Mouse (Mus musculus) bone marrow, adult 2 months (tissue): ENCODE data around the gene Inca1. TPM values are rescaled to one million over a fixed set of nuclear protein-coding genes. Genes with fewer than 3 reads are reported as not detected.

Source experiments
- H3K27ac ChIP-seq: fragments of 200-500 bp; 2 replicates; pipeline ENCODE4 v1.5.1; 2012; ENCODE audit warnings: low read depth, mild to moderate bottlenecking, control low read depth, inconsistent platforms, low read length; ENCODE audit not compliant: control insufficient read depth, poor library complexity, insufficient read depth
- H3K4me1 ChIP-seq: fragments of 200-500 bp; 2 replicates; pipeline ENCODE4 v1.6.1; 2011; ENCODE audit warnings: low read length; ENCODE audit not compliant: control insufficient read depth, insufficient read depth
- H3K4me3 ChIP-seq: fragments of 200-500 bp; replicated peaks from 2 replicates; pipeline ENCODE3; 2011; ENCODE audit warnings: mild to moderate bottlenecking, low read depth, low read length, control low read depth; ENCODE audit not compliant: control insufficient read depth
- CTCF ChIP-seq: fragments of 200-500 bp; IDR thresholded peaks from 2 replicates; pipeline ENCODE4 v1.5.1; 2011; ENCODE audit warnings: low read length, control low read depth; ENCODE audit not compliant: control insufficient read depth, insufficient read depth
- POLR2A ChIP-seq: fragments of 200-500 bp; IDR thresholded peaks from 2 replicates; pipeline ENCODE4 v1.6.1; 2011; ENCODE audit warnings: low read depth, mild to moderate bottlenecking, control low read depth, low read length, borderline replicate concordance; ENCODE audit not compliant: control insufficient read depth
- WGBS: fragments of 180-500 bp; shearing (Covaris S2); methylation state at CpG from one replicate; pipeline ENCODE4 v1.1.7; 2018; 5-methylcytosine and 5-hydroxymethylcytosine counted together
- polyA plus RNA-seq: library from polyadenylated mRNA; stranded (reverse); fragments of >200 nt; gene quantifications from 2 replicates; pipeline ENCODE4 v1.2.4, GENCODE M21; 2011; ENCODE audit warnings: low replicate concordance; ENCODE audit not compliant: missing spikeins, insufficient read depth, insufficient read length

Gene Inca1
- polyA plus RNA-seq, 1 experiment: not detected

GRCm38 (mm10) chr11:70660571-70660970, 39.4 kb downstream of the Inca1 start:
- peaks cover 4% of the 10 kb centered on the region for H3K4me1 ChIP-seq
- no peak overlapping the region for H3K4me3 ChIP-seq
- WGBS: 88% methylated on average over 8 of the region's 8 CpGs
- no peak overlapping the region for H3K27ac ChIP-seq
- TF ChIP-seq CTCF (no peak), POLR2A (no peak)

GRCm38 (mm10) chr11:70658942-70659341, 41.0 kb downstream of the Inca1 start:
- TF ChIP-seq CTCF (no peak), POLR2A (no peak)
- Histone ChIP-seq H3K4me3 (no peak overlapping the region), H3K4me1 (peaks cover 4% of the 10 kb centered on the region), H3K27ac (no peak overlapping the region)
- WGBS: 78% methylated on average over 8 of the region's 8 CpGs

- H3K4me1 ChIP-seq: peaks cover 4% of the 10 kb centered on the region
- WGBS: 74% methylated on average over 5 of the region's 5 CpGs
Observed at GRCm38 (mm10) chr11:70658521-70658920, 41.4 kb downstream of the Inca1 start.

GRCm38 (mm10) chr11:70657991-70658390, 42.0 kb downstream of the Inca1 start:
- TF ChIP-seq POLR2A: no peak
- no peak for TF ChIP-seq CTCF
- no peak overlapping the region for H3K27ac ChIP-seq
- 83% methylated on average over 9 of the region's 9 CpGs for WGBS
- H3K4me3 ChIP-seq: no peak overlapping the region
- H3K4me1 ChIP-seq: peaks cover 4% of the 10 kb centered on the region

More at GRCm38 (mm10) chr11:70658521-70658920, 41.4 kb downstream of the Inca1 start:
- no peak overlapping the region for H3K4me3 ChIP-seq
- TF ChIP-seq POLR2A (no peak), CTCF (no peak)
- H3K27ac ChIP-seq: no peak overlapping the region

- H3K4me1 ChIP-seq: peaks cover 4% of the 10 kb centered on the region
- H3K4me3 ChIP-seq: no peak overlapping the region
- TF ChIP-seq CTCF: no peak
- no peak for TF ChIP-seq POLR2A
- WGBS: 53% methylated on average over 6 of the region's 6 CpGs
- no peak overlapping the region for H3K27ac ChIP-seq
Observed at GRCm38 (mm10) chr11:70657573-70657972, 42.4 kb downstream of the Inca1 start.

- H3K4me1 ChIP-seq: peaks cover 4% of the 10 kb centered on the region
- WGBS: 38% methylated on average over 3 of the region's 3 CpGs
- peak within 1 kb of the TSS; percentile 27 for H3K4me3 ChIP-seq
- H3K27ac ChIP-seq: peak within 1 kb of the TSS; percentile 82
- TF ChIP-seq CTCF (no peak), POLR2A (no peak)
Observed at GRCm38 (mm10) chr11:70656964-70657363, 43.0 kb downstream of the Inca1 start, which contains the start of gene Eno3. Gene Eno3 (plus strand): TSS chr11:70657202.

GRCm38 (mm10) chr11:70656456-70656927, 43.5 kb downstream of the Inca1 start:
- TF ChIP-seq POLR2A (no peak), CTCF (no peak)
- Histone ChIP-seq H3K27ac (peak overlapping the region; percentile 82), H3K4me1 (peaks cover 4% of the 10 kb centered on the region), H3K4me3 (peak overlapping the region; percentile 27)
- WGBS: 52% methylated on average over 16 of the region's 16 CpGs

GRCm38 (mm10) chr11:70655571-70656455, 44.1 kb downstream of the Inca1 start:
- TF ChIP-seq POLR2A (peak; percentile 18; the same call in 1 of the 2 replicates), CTCF (no peak)
- H3K4me1 ChIP-seq: peaks cover 4% of the 10 kb centered on the region
- 3% methylated on average over 61 of the region's 61 CpGs for WGBS

More at GRCm38 (mm10) chr11:70655571-70656455, 44.1 kb downstream of the Inca1 start:
- peak overlapping the region; percentile 84 for H3K4me3 ChIP-seq
- peak overlapping the region; percentile 82 for H3K27ac ChIP-seq
